Mouse (Mus musculus): ENCODE data around the gene Ankrd55.

- TF ChIP-seq CTCF (IDR thresholded peaks at IDR 0.05; ENCODE audit: low read depth, low read length): no peak
- no peak for TF ChIP-seq POLR2A (IDR thresholded peaks at IDR 0.05; ENCODE audit: borderline replicate concordance, low read depth, low read length)
Measured at GRCm38 (mm10) chr13:112294446-112294845, 6.2 kb downstream of the Ankrd55 start.

Data from bone marrow macrophage, adult 2 months (primary cell).